Mouse (Mus musculus): ENCODE measurements around the gene Gata1. TPM values are rescaled to one million over a fixed set of nuclear protein-coding genes. Genes with fewer than 3 reads are reported as not detected.
"Not testable (repeated sequence)": the region's sequence is repeated elsewhere in the genome, so short reads cannot be mapped to it uniquely, and the experiment has no call there.

Gene Gata1
- 2.7 and 3.4 TPM in 2 replicates for polyA plus RNA-seq (2014; fragmentation: Nextera tagmentation; extraction: Ambion mirVana)

- no peak for ATAC-seq (ENCODE audit: insufficient number of reproducible peaks, low FRiP score, low TSS enrichment, low read depth)
- 89% methylated on average over 11 of the region's 11 CpGs for WGBS
- no peaks in the 10 kb centered on the region for H3K4me1 ChIP-seq (ENCODE audit: control insufficient read depth, insufficient read depth, low read length)
- no peaks in the 10 kb centered on the region for H3K27me3 ChIP-seq (ENCODE audit: control insufficient read depth, insufficient read depth, low read length)
- H3K9ac ChIP-seq (ENCODE audit: low read length) = no peak within 1 kb of the TSS
- H3K4me2 ChIP-seq (ENCODE audit: low read depth, severe bottlenecking) = no peak within 1 kb of the TSS
- no peak within 1 kb of the TSS for H3K27ac ChIP-seq (replicated peaks; ENCODE audit: low read depth, low read length)
- no peaks in the 10 kb centered on the region for H3K9me3 ChIP-seq (ENCODE audit: control insufficient read depth, low read length)
- no peaks in the 10 kb centered on the region for H3K36me3 ChIP-seq (ENCODE audit: control insufficient read depth, insufficient read depth, low read length)
- no peak within 1 kb of the TSS for H3K4me3 ChIP-seq (ENCODE audit: low read depth, low read length)
- DNase-seq (ENCODE audit: low spot score) = no peak
Observed at GRCm38 (mm10) chrX:7977892-7978291, at the start of gene Gata1. Gene Gata1 (minus strand): TSS chrX:7978071.

GRCm38 (mm10) chrX:8026811-8027210, 48.9 kb upstream of the Gata1 start:
- no peak overlapping the region for H3K9ac ChIP-seq (ENCODE audit: low read length)
- DNase-seq (ENCODE audit: low spot score) = no peak
- 69% methylated on average over 4 of the region's 4 CpGs for WGBS
- H3K4me2 ChIP-seq (ENCODE audit: low read depth, severe bottlenecking) = no peak overlapping the region
- no peaks in the 10 kb centered on the region for H3K9me3 ChIP-seq (ENCODE audit: control insufficient read depth, low read length)
- ATAC-seq (ENCODE audit: insufficient number of reproducible peaks, low FRiP score, low TSS enrichment, low read depth) = no peak
- H3K36me3 ChIP-seq (ENCODE audit: control insufficient read depth, insufficient read depth, low read length) = no peaks in the 10 kb centered on the region
- no peaks in the 10 kb centered on the region for H3K4me1 ChIP-seq (ENCODE audit: control insufficient read depth, insufficient read depth, low read length)
- H3K27me3 ChIP-seq (ENCODE audit: control insufficient read depth, insufficient read depth, low read length) = no peaks in the 10 kb centered on the region
- H3K27ac ChIP-seq (replicated peaks; ENCODE audit: low read depth, low read length) = no peak overlapping the region
- no peak overlapping the region for H3K4me3 ChIP-seq (ENCODE audit: low read depth, low read length)

- Histone ChIP-seq H3K4me1 (ENCODE audit: control insufficient read depth, insufficient read depth, low read length) (no peaks in the 10 kb centered on the region), H3K4me3 (ENCODE audit: low read depth, low read length) (no peak overlapping the region), H3K4me2 (ENCODE audit: low read depth, severe bottlenecking) (no peak overlapping the region), H3K27me3 (ENCODE audit: control insufficient read depth, insufficient read depth, low read length) (no peaks in the 10 kb centered on the region), H3K36me3 (ENCODE audit: control insufficient read depth, insufficient read depth, low read length) (no peaks in the 10 kb centered on the region), H3K27ac (replicated peaks; ENCODE audit: low read depth, low read length) (no peak overlapping the region), H3K9me3 (ENCODE audit: control insufficient read depth, low read length) (no peaks in the 10 kb centered on the region), H3K9ac (ENCODE audit: low read length) (no peak overlapping the region)
- DNase-seq (ENCODE audit: low spot score) (no peak), ATAC-seq (ENCODE audit: insufficient number of reproducible peaks, low FRiP score, low TSS enrichment, low read depth) (no peak)
- WGBS = 70% methylated on average over 2 of the region's 2 CpGs
Observed at GRCm38 (mm10) chrX:8024795-8025194, 46.9 kb upstream of the Gata1 start.

GRCm38 (mm10) chrX:8020111-8020778, 42.4 kb upstream of the Gata1 start:
- Histone ChIP-seq H3K27me3 (ENCODE audit: control insufficient read depth, insufficient read depth, low read length) (no peaks in the 10 kb centered on the region), H3K9ac (ENCODE audit: low read length) (no peak overlapping the region), H3K4me1 (ENCODE audit: control insufficient read depth, insufficient read depth, low read length) (no peaks in the 10 kb centered on the region), H3K9me3 (ENCODE audit: control insufficient read depth, low read length) (no peaks in the 10 kb centered on the region), H3K4me3 (ENCODE audit: low read depth, low read length) (no peak overlapping the region), H3K4me2 (ENCODE audit: low read depth, severe bottlenecking) (no peak overlapping the region), H3K36me3 (ENCODE audit: control insufficient read depth, insufficient read depth, low read length) (no peaks in the 10 kb centered on the region), H3K27ac (replicated peaks; ENCODE audit: low read depth, low read length) (no peak overlapping the region)
- no peak for ATAC-seq (ENCODE audit: insufficient number of reproducible peaks, low FRiP score, low TSS enrichment, low read depth)
- WGBS = 95% methylated on average over 2 of the region's 2 CpGs
- no peak for DNase-seq (ENCODE audit: low spot score)

GRCm38 (mm10) chrX:8018286-8018685, 40.4 kb upstream of the Gata1 start, which contains the start of gene Glod5:
Gene Glod5 (minus strand): TSS chrX:8018492.
- H3K4me3 ChIP-seq (ENCODE audit: low read depth, low read length) = no peak within 1 kb of the TSS
- H3K9me3 ChIP-seq (ENCODE audit: control insufficient read depth, low read length) = no peaks in the 10 kb centered on the region
- H3K36me3 ChIP-seq (ENCODE audit: control insufficient read depth, insufficient read depth, low read length) = no peaks in the 10 kb centered on the region
- H3K4me1 ChIP-seq (ENCODE audit: control insufficient read depth, insufficient read depth, low read length) = no peaks in the 10 kb centered on the region
- no peak within 1 kb of the TSS for H3K9ac ChIP-seq (ENCODE audit: low read length)
- H3K27ac ChIP-seq (replicated peaks; ENCODE audit: low read depth, low read length) = no peak within 1 kb of the TSS
- ATAC-seq (ENCODE audit: insufficient number of reproducible peaks, low FRiP score, low TSS enrichment, low read depth) (no peak), DNase-seq (ENCODE audit: low spot score) (no peak)
- H3K27me3 ChIP-seq (ENCODE audit: control insufficient read depth, insufficient read depth, low read length) = no peaks in the 10 kb centered on the region
- H3K4me2 ChIP-seq (ENCODE audit: low read depth, severe bottlenecking) = no peak within 1 kb of the TSS
- WGBS = 71% methylated on average over 2 of the region's 2 CpGs

- Histone ChIP-seq H3K27me3 (ENCODE audit: control insufficient read depth, insufficient read depth, low read length) (no peaks in the 10 kb centered on the region), H3K9ac (ENCODE audit: low read length) (no peak overlapping the region), H3K4me1 (ENCODE audit: control insufficient read depth, insufficient read depth, low read length) (no peaks in the 10 kb centered on the region), H3K4me2 (ENCODE audit: low read depth, severe bottlenecking) (no peak overlapping the region), H3K4me3 (ENCODE audit: low read depth, low read length) (no peak overlapping the region), H3K36me3 (ENCODE audit: control insufficient read depth, insufficient read depth, low read length) (no peaks in the 10 kb centered on the region), H3K27ac (replicated peaks; ENCODE audit: low read depth, low read length) (no peak overlapping the region), H3K9me3 (ENCODE audit: control insufficient read depth, low read length) (no peaks in the 10 kb centered on the region)
- ATAC-seq (ENCODE audit: insufficient number of reproducible peaks, low FRiP score, low TSS enrichment, low read depth) = no peak
- peak; percentile 42 for DNase-seq (ENCODE audit: low spot score)
- 12% methylated on average over 5 of the region's 5 CpGs for WGBS
Observed at GRCm38 (mm10) chrX:8017142-8017541, 39.3 kb upstream of the Gata1 start.

- DNase-seq (ENCODE audit: low spot score); H3K27ac ChIP-seq (replicated peaks; ENCODE audit: low read depth, low read length); H3K4me2 ChIP-seq (ENCODE audit: low read depth, severe bottlenecking); ATAC-seq (ENCODE audit: insufficient number of reproducible peaks, low FRiP score, low TSS enrichment, low read depth); H3K27me3 ChIP-seq (ENCODE audit: control insufficient read depth, insufficient read depth, low read length); H3K36me3 ChIP-seq (ENCODE audit: control insufficient read depth, insufficient read depth, low read length); H3K4me3 ChIP-seq (ENCODE audit: low read depth, low read length); H3K9me3 ChIP-seq (ENCODE audit: control insufficient read depth, low read length); H3K4me1 ChIP-seq (ENCODE audit: control insufficient read depth, insufficient read depth, low read length); H3K9ac ChIP-seq (ENCODE audit: low read length): not testable (repeated sequence)
- 15% methylated on average over 7 of the region's 7 CpGs for WGBS
Observed at GRCm38 (mm10) chrX:8015675-8016074, 37.8 kb upstream of the Gata1 start.

GRCm38 (mm10) chrX:8013569-8014314, 35.9 kb upstream of the Gata1 start:
- no peak for DNase-seq (ENCODE audit: low spot score)

More at GRCm38 (mm10) chrX:8013569-8014314, 35.9 kb upstream of the Gata1 start:
- 48% methylated on average over 8 of the region's 8 CpGs for WGBS
- Histone ChIP-seq H3K4me1 (ENCODE audit: control insufficient read depth, insufficient read depth, low read length) (no peaks in the 10 kb centered on the region), H3K4me2 (ENCODE audit: low read depth, severe bottlenecking) (no peak overlapping the region), H3K27me3 (ENCODE audit: control insufficient read depth, insufficient read depth, low read length) (no peaks in the 10 kb centered on the region), H3K4me3 (ENCODE audit: low read depth, low read length) (no peak overlapping the region), H3K27ac (replicated peaks; ENCODE audit: low read depth, low read length) (no peak overlapping the region), H3K9ac (ENCODE audit: low read length) (no peak overlapping the region), H3K36me3 (ENCODE audit: control insufficient read depth, insufficient read depth, low read length) (no peaks in the 10 kb centered on the region), H3K9me3 (ENCODE audit: control insufficient read depth, low read length) (no peaks in the 10 kb centered on the region)
- no peak for ATAC-seq (ENCODE audit: insufficient number of reproducible peaks, low FRiP score, low TSS enrichment, low read depth)

Measured in limb, embryonic 11.5 days (tissue).